Mouse (Mus musculus): ENCODE results near the gene Dok7. TPM values are rescaled to one million over a fixed set of nuclear protein-coding genes. Genes with fewer than 3 reads are reported as not detected.

The Dok7 gene
- total and polyA plus RNA-seq, 3 experiments = not detected

DNA sequence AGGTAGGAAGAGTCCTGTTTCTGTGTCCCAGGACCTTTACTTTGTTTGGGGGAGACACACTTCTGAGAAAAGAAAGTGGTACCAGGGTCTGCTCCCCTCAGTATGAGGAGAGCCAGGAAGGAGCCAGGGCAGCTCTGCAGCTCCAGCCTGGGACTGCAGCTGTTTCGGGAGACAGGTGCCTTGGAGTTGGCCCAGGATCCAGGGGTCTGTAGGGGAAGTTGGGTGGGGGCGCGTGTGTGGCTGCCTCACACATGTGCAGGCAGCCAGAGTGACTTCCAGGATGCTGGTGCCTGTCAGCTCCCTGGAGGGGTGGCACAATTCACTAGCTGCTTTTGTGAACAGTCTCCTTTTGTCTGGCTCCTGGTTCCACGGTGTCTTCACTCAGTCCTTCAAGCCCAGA lies 1.0 kb downstream of the Dok7 start:
- no peaks in the 10 kb centered on the region for H3K36me3 ChIP-seq (replicated peaks in 1 of 2; ENCODE audit: control insufficient read depth in 1 of 2, insufficient read depth in 1 of 2, low read length in 1 of 2)
- no peak for DNase-seq (ENCODE audit: extremely low read depth)
- peaks cover 99% of the 10 kb centered on the region for H3K27me3 ChIP-seq (replicated peaks)

DNA sequence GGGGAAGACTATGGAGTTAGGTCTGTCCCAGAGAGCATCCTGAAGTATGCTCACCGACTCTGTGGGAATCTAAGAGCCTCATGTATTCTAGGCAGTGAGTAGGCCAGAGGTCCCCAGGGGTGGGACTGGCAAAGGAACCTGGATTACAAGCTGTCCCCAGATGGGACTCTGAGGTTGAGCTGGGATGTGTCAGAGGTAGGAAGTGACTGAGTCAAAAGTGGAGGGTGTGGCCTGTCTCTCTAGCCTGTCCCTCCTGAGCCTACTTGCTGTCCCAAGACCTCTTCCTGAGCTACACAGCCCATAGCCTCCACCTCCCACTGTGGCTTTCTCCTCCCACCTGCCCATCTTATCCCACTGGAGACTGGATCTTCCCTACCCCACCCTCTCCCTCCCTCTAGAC lies 1.6 kb downstream of the Dok7 start:
- dilution Hi-C loops (cut with MboI; ENCODE audit: extremely low pct_ligation_motif_present, extremely low pct_unique_long_range_greater_than_20kb, low sequenced_read_pairs) (no loop called here), in situ Hi-C loops (cut with MboI; ENCODE audit: low pct_ligation_motif_present, low pct_unique_long_range_greater_than_20kb, low sequenced_read_pairs) (no loop called here)
- H3K9ac ChIP-seq (ENCODE audit: insufficient read depth, low read depth) = no peak overlapping the region
- H3K9me3 ChIP-seq (replicated peaks; ENCODE audit: low read length) = no peaks in the 10 kb centered on the region
- no peak overlapping the region for H3K4me3 ChIP-seq (replicated peaks in 1 of 3; ENCODE audit: low read depth in 2 of 3, low read length in 2 of 3, poor library complexity in 1 of 3)
- peaks cover 0 to 6% of the 10 kb centered on the region in 2 experiments; a peak in 1 of 4 replicates for H3K4me1 ChIP-seq (ENCODE audit: control insufficient read depth in 1 of 2, insufficient read depth in 2 of 2)
- H3K27ac ChIP-seq (ENCODE audit: insufficient read depth, low read depth) = no peak overlapping the region
- H3K36me3 ChIP-seq (replicated peaks in 1 of 2; ENCODE audit: control insufficient read depth in 1 of 2, insufficient read depth in 1 of 2, low read length in 1 of 2) = no peaks in the 10 kb centered on the region
- H3K79me2 ChIP-seq (replicated peaks; ENCODE audit: control insufficient read depth, extremely low read depth, insufficient read depth, poor library complexity, severe bottlenecking) = no peaks in the 10 kb centered on the region
- no peak overlapping the region for H3K4me2 ChIP-seq (ENCODE audit: insufficient read depth, low read depth, poor library complexity, severe bottlenecking)
- no peak for DNase-seq (ENCODE audit: extremely low read depth)
- H3K27me3 ChIP-seq (replicated peaks) = peaks cover 99% of the 10 kb centered on the region
- TF ChIP-seq MYC (IDR thresholded peaks at IDR 0.05; ENCODE audit: low read depth, low read length) = no peak
- TF ChIP-seq ZMIZ1 (IDR thresholded peaks at IDR 0.05; ENCODE audit: low read depth, low read length) = no peak
- TF ChIP-seq POLR2AphosphoS2 (IDR thresholded peaks at IDR 0.05; ENCODE audit: low read depth, low read length) = no peak
- no peak for TF ChIP-seq MAX (IDR thresholded peaks at IDR 0.05; ENCODE audit: low read length)
- no peak for TF ChIP-seq SMC3 (IDR thresholded peaks at IDR 0.05; ENCODE audit: low read depth, low read length)
- no peak for TF ChIP-seq TCF12 (IDR thresholded peaks at IDR 0.05; ENCODE audit: low read depth, low read length)
- no peak for TF ChIP-seq ZC3H11A (IDR thresholded peaks at IDR 0.05; ENCODE audit: low read depth, low read length)
- no peak for TF ChIP-seq UBTF (IDR thresholded peaks at IDR 0.05; ENCODE audit: low read depth, low read length)
- no peak for TF ChIP-seq ZKSCAN1 (IDR thresholded peaks at IDR 0.05; ENCODE audit: borderline replicate concordance, low read depth, low read length)
- TF ChIP-seq POLR2A (IDR thresholded peaks at IDR 0.05; ENCODE audit: low read depth, low read length) = no peak
- no peak for TF ChIP-seq CHD2 (IDR thresholded peaks at IDR 0.05; ENCODE audit: low read length)

More for the DNA sequence above, 1.0 kb downstream of the Dok7 start:
- dilution Hi-C loops (cut with MboI; ENCODE audit: extremely low pct_ligation_motif_present, extremely low pct_unique_long_range_greater_than_20kb, low sequenced_read_pairs) = no loop called here
- Histone ChIP-seq H3K4me2 (ENCODE audit: insufficient read depth, low read depth, poor library complexity, severe bottlenecking) (no peak overlapping the region), H3K27ac (ENCODE audit: insufficient read depth, low read depth) (no peak overlapping the region), H3K4me1 (ENCODE audit: control insufficient read depth in 1 of 2, insufficient read depth in 2 of 2) (peaks cover 0 to 6% of the 10 kb centered on the region in 2 experiments; a peak in 1 of 4 replicates), H3K79me2 (replicated peaks; ENCODE audit: control insufficient read depth, extremely low read depth, insufficient read depth, poor library complexity, severe bottlenecking) (no peaks in the 10 kb centered on the region), H3K4me3 (replicated peaks in 1 of 3; ENCODE audit: low read depth in 2 of 3, low read length in 2 of 3, poor library complexity in 1 of 3) (no peak overlapping the region), H3K9me3 (replicated peaks; ENCODE audit: low read length) (no peaks in the 10 kb centered on the region), H3K9ac (ENCODE audit: insufficient read depth, low read depth) (no peak overlapping the region)
- in situ Hi-C loops (cut with MboI; ENCODE audit: low pct_ligation_motif_present, low pct_unique_long_range_greater_than_20kb, low sequenced_read_pairs) = no loop called here
- TF ChIP-seq SMC3 (IDR thresholded peaks at IDR 0.05; ENCODE audit: low read depth, low read length) = no peak
- no peak for TF ChIP-seq IRF4 (IDR thresholded peaks at IDR 0.05; ENCODE audit: low read depth, low read length)
- no peak for TF ChIP-seq MAFK (IDR thresholded peaks at IDR 0.05; ENCODE audit: insufficient replicate concordance, low read length)
- no peak for TF ChIP-seq RCOR1 (conservative IDR thresholded peaks at IDR 0.05; ENCODE audit: low read depth, low read length)

DNA sequence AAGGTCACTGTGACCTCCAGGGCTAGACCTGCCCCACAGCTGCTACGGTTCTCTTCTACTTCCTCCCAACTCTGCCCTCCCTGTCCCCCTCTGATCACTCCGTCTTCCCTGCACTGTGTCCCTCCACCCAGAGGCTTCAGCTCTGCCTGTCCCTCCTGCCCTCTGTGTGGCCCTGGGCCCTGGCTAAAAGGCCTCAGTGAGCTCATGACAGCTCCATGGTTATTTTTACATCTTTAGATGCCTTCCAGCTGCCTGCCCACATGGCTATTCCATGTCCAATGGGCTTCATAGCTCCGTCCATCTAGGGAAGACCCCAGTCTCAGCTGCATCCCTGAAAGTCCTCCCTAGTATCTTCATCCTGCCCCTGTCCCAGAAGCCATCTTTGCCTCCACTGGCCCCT lies 3.5 kb downstream of the Dok7 start:
- dilution Hi-C loops (cut with MboI; ENCODE audit: extremely low pct_ligation_motif_present, extremely low pct_unique_long_range_greater_than_20kb, low sequenced_read_pairs) = no loop called here
- no peaks in the 10 kb centered on the region for H3K79me2 ChIP-seq (replicated peaks; ENCODE audit: control insufficient read depth, extremely low read depth, insufficient read depth, poor library complexity, severe bottlenecking)
- H3K4me3 ChIP-seq (replicated peaks in 1 of 3; ENCODE audit: low read depth in 2 of 3, low read length in 2 of 3, poor library complexity in 1 of 3) = no peak overlapping the region
- H3K27me3 ChIP-seq (replicated peaks) = peaks cover 93% of the 10 kb centered on the region
- H3K9ac ChIP-seq (ENCODE audit: insufficient read depth, low read depth) = no peak overlapping the region
- TF ChIP-seq PAX5 (IDR thresholded peaks at IDR 0.05; ENCODE audit: low read length) = no peak
- TF ChIP-seq TBP (conservative IDR thresholded peaks at IDR 0.05; ENCODE audit: low read depth, low read length) = no peak
- no peak for TF ChIP-seq USF2 (conservative IDR thresholded peaks at IDR 0.05; ENCODE audit: low read depth, low read length)
- no peak for TF ChIP-seq JUND (conservative IDR thresholded peaks at IDR 0.05; ENCODE audit: low read depth, low read length)
- TF ChIP-seq SIN3A (IDR thresholded peaks at IDR 0.05; ENCODE audit: low read length) = no peak
- TF ChIP-seq NELFE (IDR thresholded peaks at IDR 0.05; ENCODE audit: low read depth, low read length) = no peak
- no peak for TF ChIP-seq CTCF (conservative IDR thresholded peaks at IDR 0.05 in 1 of 2, IDR thresholded peaks at IDR 0.05 in 1 of 2; ENCODE audit: low read depth in 2 of 2, low read length in 2 of 2)
- TF ChIP-seq NRF1 (IDR thresholded peaks at IDR 0.05; ENCODE audit: low read depth, low read length) = no peak
- no peak for TF ChIP-seq HCFC1 (IDR thresholded peaks at IDR 0.05; ENCODE audit: low read depth, low read length)
- no peak for TF ChIP-seq POLR2AphosphoS2 (IDR thresholded peaks at IDR 0.05; ENCODE audit: low read depth, low read length)
- TF ChIP-seq ZMIZ1 (IDR thresholded peaks at IDR 0.05; ENCODE audit: low read depth, low read length) = no peak
- no peak for TF ChIP-seq ELF1 (IDR thresholded peaks at IDR 0.05; ENCODE audit: low read depth, low read length)
- no peak for TF ChIP-seq CHD1 (IDR thresholded peaks at IDR 0.05; ENCODE audit: low read depth, low read length)
- no peak for TF ChIP-seq ZKSCAN1 (IDR thresholded peaks at IDR 0.05; ENCODE audit: borderline replicate concordance, low read depth, low read length)
- TF ChIP-seq TCF12 (IDR thresholded peaks at IDR 0.05; ENCODE audit: low read depth, low read length) = no peak
- no peak for TF ChIP-seq JUN (IDR thresholded peaks at IDR 0.05; ENCODE audit: insufficient read depth, low read depth, low read length)
- no peak for TF ChIP-seq SMC3 (IDR thresholded peaks at IDR 0.05; ENCODE audit: low read depth, low read length)
- TF ChIP-seq MAFK (IDR thresholded peaks at IDR 0.05; ENCODE audit: insufficient replicate concordance, low read length) = no peak
- TF ChIP-seq ETS1 (conservative IDR thresholded peaks at IDR 0.05; ENCODE audit: low read depth, low read length) = no peak
- H3K4me1 ChIP-seq (ENCODE audit: control insufficient read depth in 1 of 2, insufficient read depth in 2 of 2) = 0 out of 4 replicates have a peak, but pooled peaks cover 0 to under 1% of the 10 kb centered on the region in 2 experiments
- in situ Hi-C loops (cut with MboI; ENCODE audit: low pct_ligation_motif_present, low pct_unique_long_range_greater_than_20kb, low sequenced_read_pairs) = no loop called here
- DNase-seq (ENCODE audit: extremely low read depth) = no peak
- H3K27ac ChIP-seq (ENCODE audit: insufficient read depth, low read depth) = no peak overlapping the region
- H3K4me2 ChIP-seq (ENCODE audit: insufficient read depth, low read depth, poor library complexity, severe bottlenecking) = no peak overlapping the region
- H3K36me3 ChIP-seq (replicated peaks in 1 of 2; ENCODE audit: control insufficient read depth in 1 of 2, insufficient read depth in 1 of 2, low read length in 1 of 2) = no peaks in the 10 kb centered on the region
- H3K9me3 ChIP-seq (replicated peaks; ENCODE audit: low read length) = no peaks in the 10 kb centered on the region
